Mouse (Mus musculus) common myeloid progenitor, adult 5-6 weeks (primary cell): ENCODE measurements around the gene Gm5168. TPM values are rescaled to one million over a fixed set of nuclear protein-coding genes. Genes with fewer than 3 reads are reported as not detected.
"Not testable (repeated sequence)": the region's sequence is repeated elsewhere in the genome, so short reads cannot be mapped to it uniquely, and the experiment has no call there.

Source experiments
- ATAC-seq: replicated peaks from 2 replicates; pipeline ENCODE4 v1.8.0; 2016; ENCODE audit warnings: low read depth, mild to moderate bottlenecking, moderate TSS enrichment, inconsistent platforms; ENCODE audit not compliant: poor library complexity, severe bottlenecking
- total RNA-seq: library from RNA; stranded (forward); fragments of 200-1000, 187-1606 nt; gene quantifications from 2 replicates; pipeline ENCODE4 v1.2.3, GENCODE M21; 2017

Gene Gm5168
- not detected in 2 replicates for total RNA-seq

DNA sequence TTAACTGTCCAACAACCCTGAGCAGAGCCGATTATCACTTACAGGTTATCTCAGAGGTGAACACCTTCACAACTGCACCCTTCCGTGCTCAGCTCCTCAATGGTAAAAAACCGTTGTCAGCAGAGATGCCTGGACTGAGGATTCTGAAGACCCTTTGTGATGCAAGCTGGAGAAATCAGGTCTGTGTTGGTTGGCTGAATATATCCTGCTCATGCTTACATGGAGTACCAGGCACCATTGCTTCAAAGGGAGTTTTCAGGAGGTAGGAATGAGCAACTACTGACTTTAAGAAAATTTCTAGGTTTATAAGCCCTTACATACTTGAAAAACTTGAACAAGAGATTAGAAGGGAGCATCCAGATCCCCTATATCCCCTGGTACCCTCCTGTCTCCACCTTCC, at the start of gene Gm5168:
Gm5168 (minus strand) TSS at position 101 of the 400 bp plus-strand sequence.
- not testable (repeated sequence) for ATAC-seq

Other genes with a start within 250 kb of the Gm5168 start
- not detected in 2 replicates for gene Gm2012, start 180.3 kb upstream of the Gm5168 start, total RNA-seq